Mouse (Mus musculus) adrenal gland, postnatal 14 days (tissue): ENCODE measurements around the gene S100a6. TPM values are rescaled to one million over a fixed set of nuclear protein-coding genes. Genes with fewer than 3 reads are reported as not detected.

Experiments
- DNase-seq: peaks from one replicate; pipeline ENCODE4 v3.0.0; 2021; ENCODE audit warnings: mixed read lengths
- total RNA-seq: library from RNA; stranded (reverse); gene quantifications from 2 replicates; pipeline ENCODE4 v1.2.3, GENCODE M21; 2021

Gene S100a6
- total RNA-seq, 1 experiment from 2014 or later: 54.3 TPM

GRCm38 (mm10) chr3:90627366-90627765 is 14.7 kb downstream of the S100a6 start:
- DNase-seq: no peak

- DNase-seq: no peak
These were observed 15.1 kb downstream of the S100a6 start for GRCm38 (mm10) chr3:90627807-90628206.

- no peak for DNase-seq
These were observed 16.6 kb downstream of the S100a6 start for GRCm38 (mm10) chr3:90629298-90629697.

- DNase-seq: no peak
These were observed 19.3 kb downstream of the S100a6 start for GRCm38 (mm10) chr3:90631984-90632383.

- DNase-seq: no peak
These were observed 26.0 kb downstream of the S100a6 start for GRCm38 (mm10) chr3:90638511-90639275.

- peak; percentile 28 for DNase-seq
These were observed 27.0 kb downstream of the S100a6 start for GRCm38 (mm10) chr3:90639511-90640154.

GRCm38 (mm10) chr3:90640981-90641380 is 28.3 kb downstream of the S100a6 start:
- no peak for DNase-seq

GRCm38 (mm10) chr3:90644220-90644619 is 31.5 kb downstream of the S100a6 start:
- DNase-seq: peak; percentile 77

GRCm38 (mm10) chr3:90647291-90647690 is 34.6 kb downstream of the S100a6 start:
- no peak for DNase-seq

- no peak for DNase-seq
These were observed 36.3 kb downstream of the S100a6 start for GRCm38 (mm10) chr3:90648981-90649380.

- DNase-seq: no peak
These were observed 37.1 kb downstream of the S100a6 start for GRCm38 (mm10) chr3:90649832-90650231.

- peak; percentile 81 for DNase-seq
These were observed 40.3 kb downstream of the S100a6 start for GRCm38 (mm10) chr3:90652878-90653508.

GRCm38 (mm10) chr3:90653717-90654116 is 41.0 kb downstream of the S100a6 start, which contains the start of gene S100a7a:
S100a7a (plus strand) TSS chr3:90654017.
- no peak for DNase-seq

- DNase-seq: no peak
These were observed 44.7 kb downstream of the S100a6 start for GRCm38 (mm10) chr3:90657405-90657804.

- no peak for DNase-seq
These were observed 46.8 kb downstream of the S100a6 start for GRCm38 (mm10) chr3:90659364-90660044.

- peak; percentile 16 for DNase-seq
These were observed 51.5 kb downstream of the S100a6 start for GRCm38 (mm10) chr3:90664219-90664618.

GRCm38 (mm10) chr3:90668846-90669245 is 56.2 kb downstream of the S100a6 start, which contains the start of gene S100a8:
S100a8 (plus strand) TSS chr3:90668978.
- DNase-seq: peak; percentile 70

Other genes starting within 250 kb of the S100a6 start
- 73.1 and 86.4 TPM in 2 replicates for gene Slc27a3, start 222.9 kb upstream of the S100a6 start, total RNA-seq
- gene Ints3, start 179.3 kb upstream of the S100a6 start, total RNA-seq: 59.5 and 62.4 TPM in 2 replicates
- 120 and 132 TPM in 2 replicates for gene Npr1, start 147.0 kb upstream of the S100a6 start, total RNA-seq
- gene Ilf2, start 136.8 kb upstream of the S100a6 start, total RNA-seq: 54.7 and 66.2 TPM in 2 replicates
- 46.1 and 49.2 TPM in 2 replicates for gene Snapin, start 121.8 kb upstream of the S100a6 start, total RNA-seq
- gene Chtop, start 103.4 kb upstream of the S100a6 start, total RNA-seq: 108 and 112 TPM in 2 replicates
- gene S100a1, start 98.5 kb upstream of the S100a6 start, total RNA-seq: 294 and 337 TPM in 2 replicates
- 75.0 and 84.7 TPM in 2 replicates for gene S100a13, start 98.4 kb upstream of the S100a6 start, total RNA-seq
- 0.56 and 0.85 TPM in 2 replicates for gene S100a14, start 86.0 kb upstream of the S100a6 start, total RNA-seq
- gene S100a16, start 75.6 kb upstream of the S100a6 start, total RNA-seq: 63.6 and 71.4 TPM in 2 replicates
- not detected in 2 replicates for gene S100a3, start 52.3 kb upstream of the S100a6 start, total RNA-seq
- not detected in 2 replicates for gene S100a2, start 22.6 kb upstream of the S100a6 start, total RNA-seq
- gene Gm42674, start 11.0 kb upstream of the S100a6 start, total RNA-seq: not detected in 2 replicates
- 9.6 and 18.7 TPM in 2 replicates for gene S100a4, start 9.1 kb upstream of the S100a6 start, total RNA-seq
- gene S100a5, start 4.4 kb upstream of the S100a6 start, total RNA-seq: not detected in 2 replicates
- not detected in 2 replicates for gene S100a7a, start 41.1 kb downstream of the S100a6 start, total RNA-seq
- 11.8 and 25.3 TPM in 2 replicates for gene S100a8, start 56.1 kb downstream of the S100a6 start, total RNA-seq
- gene S100a9, start 82.8 kb downstream of the S100a6 start, total RNA-seq: 12.2 and 30.5 TPM in 2 replicates
- not detected in 2 replicates for gene Pglyrp4, start 114.0 kb downstream of the S100a6 start, total RNA-seq
- gene Gm5849, start 165.0 kb downstream of the S100a6 start, total RNA-seq: not detected in 2 replicates